Mouse (Mus musculus): ENCODE results near the gene Samd1. TPM values are rescaled to one million over a fixed set of nuclear protein-coding genes. Genes with fewer than 3 reads are reported as not detected.

The Samd1 gene
- 2.6 TPM for polyA plus RNA-seq (2014; fragmentation: Illumina TruSeq; extraction: RNeasy Lipid Tissue Mini Kit (QIAGEN cat#74804); ENCODE audit: low read depth, low replicate concordance)

DNA sequence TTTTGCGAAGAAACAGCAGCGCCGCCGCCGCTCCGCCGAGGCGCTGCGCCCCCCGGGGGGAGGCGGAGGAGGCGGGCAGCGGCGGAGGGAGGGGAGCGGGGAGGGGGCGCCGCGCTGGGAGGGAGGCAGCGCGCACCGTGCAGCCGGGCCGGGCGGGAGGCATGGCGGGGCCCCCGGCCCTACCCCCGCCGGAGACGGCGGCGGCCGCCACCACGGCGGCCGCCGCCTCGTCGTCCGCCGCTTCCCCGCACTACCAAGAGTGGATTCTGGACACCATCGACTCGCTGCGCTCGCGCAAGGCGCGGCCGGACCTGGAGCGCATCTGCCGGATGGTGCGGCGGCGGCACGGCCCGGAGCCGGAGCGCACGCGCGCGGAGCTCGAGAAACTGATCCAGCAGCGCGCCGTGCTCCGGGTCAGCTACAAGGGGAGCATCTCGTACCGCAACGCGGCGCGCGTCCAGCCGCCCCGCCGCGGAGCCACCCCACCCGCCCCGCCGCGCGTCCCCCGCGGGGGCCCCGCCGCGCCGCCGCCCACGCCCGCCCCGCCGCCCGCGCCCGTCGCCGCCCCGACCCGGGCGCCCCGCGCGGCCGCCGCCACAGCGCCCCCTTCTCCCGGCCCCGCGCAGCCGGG, at the start of gene Samd1:
Gene Samd1 (plus strand): TSS at position 162 of the 631 bp plus-strand sequence.

DNA sequence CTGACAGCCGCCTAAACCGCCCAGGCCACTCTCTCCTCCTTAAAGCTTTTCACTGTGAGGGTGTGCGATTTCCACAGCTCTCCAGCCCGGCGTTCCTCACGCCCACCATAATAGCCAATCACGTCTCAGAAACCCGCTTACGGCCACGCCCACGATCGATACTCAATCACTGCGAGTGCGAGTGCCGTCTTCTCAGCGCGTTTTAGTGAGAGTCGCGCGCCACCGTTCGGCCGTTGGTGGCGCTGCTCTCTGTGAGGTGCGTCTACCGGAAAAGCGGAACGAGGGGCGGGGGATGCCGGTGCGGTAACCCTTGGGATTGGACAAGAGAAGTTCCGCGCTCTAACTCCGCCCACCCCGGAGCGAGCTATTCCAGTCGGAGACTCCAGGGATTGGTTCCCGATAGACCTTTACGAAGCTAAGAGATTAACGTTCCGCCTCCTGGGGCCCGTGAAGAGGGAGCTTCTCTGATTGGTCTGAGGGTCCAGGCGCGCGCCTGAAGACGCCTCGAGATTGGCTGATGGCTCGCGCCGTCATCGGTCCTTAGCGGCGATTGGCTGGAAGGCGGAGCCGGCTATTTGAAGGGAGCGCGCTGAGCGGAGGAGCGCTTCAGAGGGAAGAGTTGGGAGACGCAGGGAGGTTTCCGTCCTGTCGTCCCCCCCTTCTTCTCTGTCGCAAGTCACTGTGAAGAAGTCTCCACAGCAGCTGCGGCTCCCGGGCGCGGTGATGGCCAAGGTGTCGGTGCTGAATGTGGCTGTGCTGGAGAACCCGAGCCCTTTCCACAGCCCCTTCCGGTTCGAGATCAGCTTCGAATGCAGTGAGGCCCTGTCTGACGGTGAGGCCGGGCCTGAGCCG, 42.1 kb upstream of the Samd1 start, which contains the start of the genes Gm10644 and Asf1b:
Gene Gm10644 (minus strand): TSS at position 100 of the 852 bp plus-strand sequence.
Gene Asf1b (plus strand): TSS at position 402 of the 852 bp plus-strand sequence.

DNA sequence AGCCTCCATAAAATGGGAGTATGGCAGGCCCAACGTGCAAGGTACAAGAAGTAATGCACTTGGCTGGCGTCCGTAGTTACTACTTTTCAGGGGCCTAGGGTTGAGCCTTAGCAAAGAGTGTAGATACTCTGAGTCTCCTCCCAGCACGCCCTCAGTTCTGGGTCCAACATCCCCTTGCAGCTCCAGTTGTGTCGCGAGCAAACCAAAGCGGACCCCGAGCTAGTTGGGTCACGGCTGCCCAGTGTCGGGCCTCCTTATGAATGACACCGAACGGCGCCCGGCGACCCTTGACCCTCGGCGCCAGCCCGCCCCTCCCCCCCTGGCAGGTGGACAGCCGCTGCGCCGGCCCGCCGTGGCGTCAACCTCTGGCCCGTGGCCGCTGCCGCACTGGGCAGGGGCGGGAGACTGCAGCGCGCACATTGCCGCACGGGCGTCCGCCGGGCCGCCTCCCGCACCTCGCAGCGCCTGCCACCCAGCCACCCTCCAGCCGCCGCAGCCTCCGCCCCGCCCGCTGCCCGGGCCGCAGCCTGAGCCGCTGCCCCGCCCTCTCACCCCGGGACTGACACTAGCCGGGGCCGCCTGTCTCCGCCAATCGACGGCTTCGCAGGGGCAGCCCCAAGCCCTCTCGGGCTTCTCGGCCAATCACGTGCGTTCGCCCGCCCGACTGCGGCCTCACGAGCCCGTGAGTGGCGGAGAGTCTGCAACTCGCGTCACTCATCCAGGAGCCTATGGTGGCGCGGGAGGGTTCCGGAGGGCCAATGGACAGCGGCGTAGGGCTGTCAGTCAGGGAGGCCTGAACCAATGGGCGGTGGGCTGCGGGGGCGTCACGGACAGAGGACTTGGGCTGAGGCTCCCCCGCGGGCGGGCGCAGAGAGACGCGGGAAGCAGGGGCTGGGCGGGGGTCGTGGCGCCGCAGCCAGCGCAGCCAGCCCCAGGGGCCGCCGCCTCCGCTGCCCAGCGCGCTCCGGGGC, 25.0 kb upstream of the Samd1 start, which contains the start of gene Prkaca:
Gene Prkaca (plus strand): TSS at position 844 of the 971 bp plus-strand sequence.

DNA sequence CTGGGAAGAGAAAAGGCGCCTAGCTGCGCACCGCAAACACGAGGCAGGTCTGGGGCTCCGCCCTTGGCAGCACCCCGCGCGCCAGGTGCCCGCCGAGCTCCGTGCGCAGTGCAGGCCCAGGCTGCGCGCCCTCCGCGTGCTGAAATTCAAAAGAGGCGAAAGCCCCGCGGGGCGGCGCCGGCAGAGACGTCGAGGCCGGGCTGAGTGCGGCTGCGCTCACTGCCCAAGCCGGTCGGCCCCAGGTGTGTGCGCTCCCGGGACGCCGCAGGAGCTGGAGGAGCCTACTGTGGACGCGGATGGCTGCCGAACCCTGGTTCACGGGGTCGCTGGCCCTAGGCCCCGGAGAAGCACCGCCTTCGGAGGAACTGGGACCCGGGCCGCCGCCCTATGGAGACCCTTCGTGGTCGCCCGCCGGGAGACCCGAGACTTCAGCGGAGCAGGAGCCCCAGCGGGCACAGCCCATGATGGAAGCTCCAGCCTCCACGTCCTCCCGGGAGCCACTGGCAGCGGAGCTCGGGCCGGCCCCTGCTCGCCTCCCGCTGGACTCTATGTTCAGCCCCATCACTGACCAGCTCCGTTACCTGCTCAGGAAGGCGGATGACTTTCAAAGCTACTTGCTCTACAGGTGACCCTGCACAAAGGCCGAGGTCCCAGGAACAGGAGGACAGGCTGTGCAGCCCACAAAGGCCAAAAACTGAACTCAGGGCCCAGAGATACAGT, 4.0 kb downstream of the Samd1 start, which contains the start of gene 1700067K01Rik:
Gene 1700067K01Rik (plus strand): TSS at position 222 of the 720 bp plus-strand sequence.

DNA sequence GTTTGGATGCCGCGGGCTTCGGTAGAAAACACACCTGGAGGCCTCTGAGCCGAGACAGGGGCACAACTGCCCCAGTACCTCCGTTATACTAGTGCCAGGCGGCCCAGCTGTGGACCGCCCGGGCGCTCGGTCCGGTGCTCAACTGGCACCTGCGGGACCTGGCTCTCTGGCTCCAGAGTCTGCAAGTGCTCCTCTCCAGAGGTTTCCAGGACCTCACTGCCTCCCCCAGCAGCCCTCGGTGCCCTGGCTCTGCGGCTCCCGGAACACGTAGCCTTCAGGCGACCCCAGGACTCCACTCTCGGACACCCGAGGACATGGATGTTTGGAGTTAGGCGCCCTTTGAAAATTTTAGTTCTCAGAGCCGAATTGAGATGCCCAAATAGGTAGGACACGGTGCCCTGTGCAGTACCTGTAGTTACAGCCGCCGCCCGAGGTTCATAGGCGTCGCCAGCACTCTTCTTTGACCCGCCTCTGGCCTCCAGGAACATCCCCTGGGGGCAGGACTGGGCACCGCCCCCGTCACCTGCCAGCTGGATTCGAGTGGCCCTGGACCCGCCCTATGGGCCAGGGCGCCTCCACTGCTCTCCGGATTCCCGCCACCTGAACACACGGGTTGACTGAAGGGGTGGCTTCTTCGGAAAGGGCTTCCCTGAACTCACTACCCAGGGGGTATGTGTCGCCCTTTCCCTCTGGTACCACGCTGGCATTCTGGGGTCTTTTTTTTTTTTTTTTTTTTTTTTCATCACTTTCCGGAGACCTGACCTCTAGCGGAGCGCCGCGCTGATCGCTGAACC, 14.4 kb downstream of the Samd1 start, which contains the start of gene 2210011C24Rik:
Gene 2210011C24Rik (minus strand): TSS at position 467 of the 794 bp plus-strand sequence.

GRCm38 (mm10) chr8:84021096-84021495, 23.6 kb downstream of the Samd1 start, which contains the start of gene Palm3:
Palm3 (plus strand) TSS chr8:84021471.

DNA sequence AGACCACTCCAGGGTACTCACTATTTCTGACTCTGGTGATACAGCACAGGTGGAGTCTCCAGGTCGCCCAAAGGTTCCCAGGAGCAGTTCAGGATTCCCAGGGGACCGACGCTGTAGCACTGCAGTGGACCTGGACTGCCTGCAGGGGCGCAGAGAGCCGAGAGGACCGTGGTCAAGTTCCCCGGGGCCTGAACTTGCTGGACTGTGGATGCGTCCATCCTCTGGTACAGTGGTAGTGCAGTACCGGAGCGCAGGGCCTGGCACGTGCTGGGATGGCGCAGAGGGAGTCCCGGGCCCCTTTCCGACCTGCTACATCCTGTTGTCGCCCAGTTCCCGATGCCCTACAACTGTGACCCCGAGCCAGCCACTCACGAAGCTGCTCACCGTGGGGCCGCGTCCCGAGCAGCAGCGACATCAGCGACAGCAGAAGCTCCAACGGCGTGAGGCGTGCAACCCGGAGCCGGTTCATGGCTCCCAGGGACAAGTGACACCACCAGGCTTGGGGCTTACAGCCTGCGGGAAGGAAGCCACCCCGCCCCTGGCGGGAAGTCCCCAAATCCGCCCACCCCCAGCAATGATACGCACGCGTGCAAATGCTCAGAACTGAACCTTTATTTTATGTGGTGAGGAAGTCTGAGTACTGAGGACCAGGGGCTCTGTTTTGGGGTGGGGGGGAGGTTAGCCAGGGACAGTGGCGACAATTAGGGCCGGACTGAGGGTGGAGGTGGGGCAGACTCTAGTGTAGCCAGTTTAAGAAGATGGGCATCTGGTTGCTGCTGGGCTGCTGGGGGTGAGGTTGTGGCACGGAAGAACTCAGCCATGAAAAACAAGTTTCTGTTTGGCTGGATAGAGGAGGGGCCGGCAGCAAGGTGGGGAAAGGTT, 44.8 kb downstream of the Samd1 start, which contains the start of gene Il27ra:
Gene Il27ra (minus strand): TSS at position 524 of the 882 bp plus-strand sequence.

DNA sequence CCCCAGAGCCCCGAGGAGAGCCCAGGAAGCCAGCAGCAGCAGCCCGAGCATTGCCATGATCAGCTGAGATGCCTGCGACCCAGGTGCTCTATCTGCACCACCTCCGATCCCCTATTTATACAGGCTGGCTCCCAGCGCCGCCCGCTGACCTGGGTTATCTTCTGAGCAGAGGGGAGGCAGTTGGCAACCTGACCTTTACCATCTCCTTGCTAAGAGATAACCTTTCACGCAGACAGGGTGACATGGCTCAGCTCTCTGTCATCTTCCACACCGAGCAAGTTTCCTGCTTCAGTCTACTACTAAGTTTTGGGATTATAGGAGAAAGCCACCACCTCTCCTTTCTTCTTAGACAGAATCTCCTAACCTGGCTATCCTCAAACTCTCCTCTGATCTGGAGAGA, 47.4 kb downstream of the Samd1 start, which contains the start of gene Rln3:
Gene Rln3 (minus strand): TSS at position 101 of the 400 bp plus-strand sequence.

Other genes starting within 250 kb of the Samd1 start
- 1.1 TPM for gene Adgrl1, start 97.6 kb upstream of the Samd1 start, polyA plus RNA-seq (2014; fragmentation: Illumina TruSeq; extraction: RNeasy Lipid Tissue Mini Kit (QIAGEN cat#74804); ENCODE audit: low read depth, low replicate concordance)
- 0.36 TPM for gene Gm10644, start 42.5 kb upstream of the Samd1 start, polyA plus RNA-seq (2014; fragmentation: Illumina TruSeq; extraction: RNeasy Lipid Tissue Mini Kit (QIAGEN cat#74804); ENCODE audit: low read depth, low replicate concordance)
- gene Asf1b, start 42.2 kb upstream of the Samd1 start, polyA plus RNA-seq (2014; fragmentation: Illumina TruSeq; extraction: RNeasy Lipid Tissue Mini Kit (QIAGEN cat#74804); ENCODE audit: low read depth, low replicate concordance) = 0.65 TPM
- gene Prkaca, start 24.7 kb upstream of the Samd1 start, polyA plus RNA-seq (2014; fragmentation: Illumina TruSeq; extraction: RNeasy Lipid Tissue Mini Kit (QIAGEN cat#74804); ENCODE audit: low read depth, low replicate concordance) = 18.3 TPM
- not detected for gene 1700067K01Rik, start 3.8 kb downstream of the Samd1 start, polyA plus RNA-seq (2014; fragmentation: Illumina TruSeq; extraction: RNeasy Lipid Tissue Mini Kit (QIAGEN cat#74804); ENCODE audit: low read depth, low replicate concordance)
- 17.9 TPM for gene 2210011C24Rik, start 14.5 kb downstream of the Samd1 start, polyA plus RNA-seq (2014; fragmentation: Illumina TruSeq; extraction: RNeasy Lipid Tissue Mini Kit (QIAGEN cat#74804); ENCODE audit: low read depth, low replicate concordance)
- gene Palm3, start 23.8 kb downstream of the Samd1 start, polyA plus RNA-seq (2014; fragmentation: Illumina TruSeq; extraction: RNeasy Lipid Tissue Mini Kit (QIAGEN cat#74804); ENCODE audit: low read depth, low replicate concordance) = 8.4 TPM
- not detected for gene Il27ra, start 44.9 kb downstream of the Samd1 start, polyA plus RNA-seq (2014; fragmentation: Illumina TruSeq; extraction: RNeasy Lipid Tissue Mini Kit (QIAGEN cat#74804); ENCODE audit: low read depth, low replicate concordance)
- gene Rln3, start 47.3 kb downstream of the Samd1 start, polyA plus RNA-seq (2014; fragmentation: Illumina TruSeq; extraction: RNeasy Lipid Tissue Mini Kit (QIAGEN cat#74804); ENCODE audit: low read depth, low replicate concordance) = not detected
- gene Gm10643, start 67.5 kb downstream of the Samd1 start, polyA plus RNA-seq (2014; fragmentation: Illumina TruSeq; extraction: RNeasy Lipid Tissue Mini Kit (QIAGEN cat#74804); ENCODE audit: low read depth, low replicate concordance) = 3.2 TPM
- 0.89 TPM for gene Rfx1, start 69.2 kb downstream of the Samd1 start, polyA plus RNA-seq (2014; fragmentation: Illumina TruSeq; extraction: RNeasy Lipid Tissue Mini Kit (QIAGEN cat#74804); ENCODE audit: low read depth, low replicate concordance)
- 1.6 TPM for gene Dcaf15, start 107.1 kb downstream of the Samd1 start, polyA plus RNA-seq (2014; fragmentation: Illumina TruSeq; extraction: RNeasy Lipid Tissue Mini Kit (QIAGEN cat#74804); ENCODE audit: low read depth, low replicate concordance)
- gene Podnl1, start 128.3 kb downstream of the Samd1 start, polyA plus RNA-seq (2014; fragmentation: Illumina TruSeq; extraction: RNeasy Lipid Tissue Mini Kit (QIAGEN cat#74804); ENCODE audit: low read depth, low replicate concordance) = not detected
- 0.24 TPM for gene Cc2d1a, start 150.3 kb downstream of the Samd1 start, polyA plus RNA-seq (2014; fragmentation: Illumina TruSeq; extraction: RNeasy Lipid Tissue Mini Kit (QIAGEN cat#74804); ENCODE audit: low read depth, low replicate concordance)
- not detected for gene 4930432K21Rik, start 150.4 kb downstream of the Samd1 start, polyA plus RNA-seq (2014; fragmentation: Illumina TruSeq; extraction: RNeasy Lipid Tissue Mini Kit (QIAGEN cat#74804); ENCODE audit: low read depth, low replicate concordance)
- gene Nanos3, start 187.5 kb downstream of the Samd1 start, polyA plus RNA-seq (2014; fragmentation: Illumina TruSeq; extraction: RNeasy Lipid Tissue Mini Kit (QIAGEN cat#74804); ENCODE audit: low read depth, low replicate concordance) = not detected
- gene Zswim4, start 239.4 kb downstream of the Samd1 start, polyA plus RNA-seq (2014; fragmentation: Illumina TruSeq; extraction: RNeasy Lipid Tissue Mini Kit (QIAGEN cat#74804); ENCODE audit: low read depth, low replicate concordance) = not detected